Mouse (Mus musculus): Measurements from ENCODE around the gene Ccn2.

GRCm38 (mm10) chr10:24592969-24593368 is 2.3 kb upstream of the Ccn2 start:
- TF ChIP-seq POLR2A (IDR thresholded peaks at IDR 0.05; ENCODE audit: insufficient read length, low read depth) (no peak), MAX (IDR thresholded peaks at IDR 0.05; ENCODE audit: low read depth) (no peak)

All from myocyte (in vitro differentiated cells).